Mouse (Mus musculus): ENCODE results near the gene Lrrk2. TPM values are rescaled to one million over a fixed set of nuclear protein-coding genes. Genes with fewer than 3 reads are reported as not detected.
A peak's percentile ranks its signal among the peaks of the same experiment; 100 is the strongest.

Lrrk2 gene
- total RNA-seq, 2 experiments from 2014 or later: 11.4 to 12.8 TPM

- no peak for DNase-seq (ENCODE audit: low spot score in 2 of 2)
Observed at GRCm38 (mm10) chr15:91685880-91686563, 13.0 kb downstream of the Lrrk2 start.

GRCm38 (mm10) chr15:91690648-91691047 is 17.7 kb downstream of the Lrrk2 start:
- no peak for DNase-seq (ENCODE audit: low spot score in 2 of 2)

GRCm38 (mm10) chr15:91693051-91693450 is 20.1 kb downstream of the Lrrk2 start:
- DNase-seq (ENCODE audit: low spot score in 2 of 2): no peak

- no peak for DNase-seq (ENCODE audit: low spot score in 2 of 2)
Observed at GRCm38 (mm10) chr15:91693856-91694255, 20.9 kb downstream of the Lrrk2 start.

- DNase-seq (ENCODE audit: low spot score in 2 of 2): no peak
Observed at GRCm38 (mm10) chr15:91700841-91701240, 27.9 kb downstream of the Lrrk2 start.

GRCm38 (mm10) chr15:91702991-91703715 is 30.2 kb downstream of the Lrrk2 start:
- DNase-seq (ENCODE audit: low spot score in 2 of 2): peak in 1 of 2 experiments; percentile 14

- DNase-seq (ENCODE audit: low spot score in 2 of 2): no peak
Observed at GRCm38 (mm10) chr15:91704091-91704490, 31.1 kb downstream of the Lrrk2 start.

GRCm38 (mm10) chr15:91709207-91710130 is 36.5 kb downstream of the Lrrk2 start:
- DNase-seq (ENCODE audit: low spot score in 2 of 2): no peak

- no peak for DNase-seq (ENCODE audit: low spot score in 2 of 2)
Observed at GRCm38 (mm10) chr15:91735216-91735922, 62.4 kb downstream of the Lrrk2 start.

- DNase-seq (ENCODE audit: low spot score in 2 of 2): peak in 1 of 2 experiments; percentile 9
Observed at GRCm38 (mm10) chr15:91736791-91737533, 64.0 kb downstream of the Lrrk2 start.

- no peak for DNase-seq (ENCODE audit: low spot score in 2 of 2)
Observed at GRCm38 (mm10) chr15:91738808-91739207, 65.8 kb downstream of the Lrrk2 start.

- peak; percentile 13 to 46 for DNase-seq (ENCODE audit: low spot score in 2 of 2)
Observed at GRCm38 (mm10) chr15:91745501-91745900, 72.5 kb downstream of the Lrrk2 start.

- DNase-seq (ENCODE audit: low spot score in 2 of 2): peak; percentile 43 to 60
Observed at GRCm38 (mm10) chr15:91752111-91752510, 79.1 kb downstream of the Lrrk2 start.

GRCm38 (mm10) chr15:91753378-91754080 is 80.6 kb downstream of the Lrrk2 start:
- DNase-seq (ENCODE audit: low spot score in 2 of 2): peak in 1 of 2 experiments; percentile 16

GRCm38 (mm10) chr15:91754546-91754945 is 81.6 kb downstream of the Lrrk2 start:
- peak; percentile 55 to 70 for DNase-seq (ENCODE audit: low spot score in 2 of 2)

- DNase-seq (ENCODE audit: low spot score in 2 of 2): no peak
Observed at GRCm38 (mm10) chr15:91755756-91756155, 82.8 kb downstream of the Lrrk2 start.

- DNase-seq (ENCODE audit: low spot score in 2 of 2): no peak
Observed at GRCm38 (mm10) chr15:91772041-91772440, 99.1 kb downstream of the Lrrk2 start.

- DNase-seq (ENCODE audit: low spot score in 2 of 2): no peak
Observed at GRCm38 (mm10) chr15:91779166-91779565, 106.2 kb downstream of the Lrrk2 start.

GRCm38 (mm10) chr15:91781172-91781571 is 108.2 kb downstream of the Lrrk2 start:
- DNase-seq (ENCODE audit: low spot score in 2 of 2): peak; percentile 35 to 64

All from layer of hippocampus, postnatal 14 days (tissue).